Mouse (Mus musculus): ENCODE data around the gene Arl13b.

DNA sequence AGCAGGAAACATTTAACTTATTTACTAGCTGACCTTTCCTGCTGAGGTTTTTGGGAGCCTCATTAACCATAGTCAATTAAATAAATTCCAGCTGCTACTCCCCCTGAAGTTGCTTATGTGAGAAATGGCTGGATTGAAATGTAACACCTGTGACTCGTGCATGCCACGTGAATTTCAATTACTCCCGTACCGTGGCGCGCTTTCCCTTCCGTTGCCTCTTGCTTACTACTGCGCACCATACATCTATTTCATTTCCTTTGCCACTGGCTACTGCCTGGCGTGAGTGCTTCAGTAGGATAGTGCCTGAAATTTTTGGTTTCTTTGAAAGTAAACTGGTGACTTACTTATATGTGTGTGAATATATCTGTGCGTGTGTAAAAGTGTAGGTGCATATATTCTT is 68.6 kb downstream of the Arl13b start:
- TF ChIP-seq EP300 (IDR thresholded peaks at IDR 0.05; ENCODE audit: low read length), result no peak
- TF ChIP-seq MAX (IDR thresholded peaks at IDR 0.05; ENCODE audit: low read length), result no peak
- no peak for TF ChIP-seq CTCF (conservative IDR thresholded peaks at IDR 0.05 in 1 of 2, IDR thresholded peaks at IDR 0.05 in 1 of 2; ENCODE audit: low read depth in 2 of 2, low read length in 2 of 2)
- no peak for TF ChIP-seq CHD2 (IDR thresholded peaks at IDR 0.05; ENCODE audit: low read length)
- no peak for TF ChIP-seq ELF1 (IDR thresholded peaks at IDR 0.05; ENCODE audit: low read depth, low read length)
- TF ChIP-seq USF2 (conservative IDR thresholded peaks at IDR 0.05; ENCODE audit: low read depth, low read length), result no peak
- TF ChIP-seq NRF1 (IDR thresholded peaks at IDR 0.05; ENCODE audit: low read depth, low read length), result no peak
- TF ChIP-seq GABPA (IDR thresholded peaks at IDR 0.05; ENCODE audit: insufficient replicate concordance, low read depth, low read length), result no peak
- TF ChIP-seq ZKSCAN1 (IDR thresholded peaks at IDR 0.05; ENCODE audit: borderline replicate concordance, low read depth, low read length), result no peak
- no peak for TF ChIP-seq MXI1 (IDR thresholded peaks at IDR 0.05; ENCODE audit: low read depth, low read length)
- no peak for TF ChIP-seq ETS1 (conservative IDR thresholded peaks at IDR 0.05; ENCODE audit: low read depth, low read length)
- no peak for TF ChIP-seq SIN3A (IDR thresholded peaks at IDR 0.05; ENCODE audit: low read length)
- TF ChIP-seq MYC (IDR thresholded peaks at IDR 0.05; ENCODE audit: low read depth, low read length), result no peak

All from CH12.LX (cell line).